Mouse (Mus musculus): Measurements from ENCODE around the gene Elmo1. TPM values are rescaled to one million over a fixed set of nuclear protein-coding genes. Genes with fewer than 3 reads are reported as not detected.
A peak's percentile ranks its signal among the peaks of the same experiment; 100 is the strongest.

Gene Elmo1
- polyA plus RNA-seq, 1 experiment from 2014 or later, result 17.8 TPM

DNA sequence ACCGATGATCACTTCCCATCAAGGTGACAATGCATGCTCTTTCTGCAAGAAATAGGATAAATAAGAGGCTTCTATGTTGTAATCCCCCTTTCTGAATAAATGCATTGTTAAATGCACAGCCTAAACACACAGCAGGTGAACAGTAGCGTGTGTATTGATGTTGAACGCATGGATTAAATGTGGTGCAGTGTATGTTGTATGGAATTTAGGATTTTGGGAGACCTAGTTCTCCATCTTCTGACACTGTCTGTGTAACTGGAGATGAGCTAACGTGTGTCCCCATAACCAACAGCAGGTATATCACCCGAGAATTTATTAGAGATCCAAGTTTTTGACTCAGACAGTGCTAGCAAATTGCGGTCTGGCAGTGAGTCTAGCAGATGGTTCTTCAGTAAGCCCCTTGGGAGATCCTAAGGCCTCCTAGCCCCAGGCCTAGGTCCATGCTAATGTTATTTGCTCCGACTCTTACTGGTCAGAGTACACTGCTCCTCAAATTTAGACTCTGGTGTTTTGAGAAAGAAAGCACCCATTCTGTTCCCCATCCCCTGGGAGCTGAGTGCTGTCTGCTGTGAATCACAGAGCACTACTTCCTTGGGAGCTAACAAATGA lies 245.6 kb downstream of the Elmo1 start:
- no peak overlapping the region for H3K4me3 ChIP-seq (replicated peaks)
- no peak overlapping the region for H3K4me2 ChIP-seq
- 80% methylated on average over 7 of the region's 7 CpGs for WGBS
- no peak overlapping the region for H3K27ac ChIP-seq
- no peak for ATAC-seq (ENCODE audit: low FRiP score)
- no peak overlapping the region for H3K9ac ChIP-seq
- H3K4me1 ChIP-seq, result peaks cover 2% of the 10 kb centered on the region; the same call in 1 of the 2 replicates
- no peaks in the 10 kb centered on the region for H3K9me3 ChIP-seq
- no peaks in the 10 kb centered on the region for H3K27me3 ChIP-seq
- H3K36me3 ChIP-seq (replicated peaks), result no peaks in the 10 kb centered on the region

GRCm38 (mm10) chr13:20342881-20343280 lies 252.5 kb downstream of the Elmo1 start:
- H3K36me3 ChIP-seq (replicated peaks), result no peaks in the 10 kb centered on the region
- no peaks in the 10 kb centered on the region for H3K27me3 ChIP-seq
- no peak overlapping the region for H3K9ac ChIP-seq
- no peak for ATAC-seq (ENCODE audit: low FRiP score)
- WGBS, result 91% methylated on average over 3 of the region's 3 CpGs
- H3K4me2 ChIP-seq, result no peak overlapping the region
- no peak overlapping the region for H3K27ac ChIP-seq
- no peaks in the 10 kb centered on the region for H3K9me3 ChIP-seq
- H3K4me1 ChIP-seq, result no peaks in the 10 kb centered on the region
- no peak overlapping the region for H3K4me3 ChIP-seq (replicated peaks)

GRCm38 (mm10) chr13:20349754-20350153 lies 259.4 kb downstream of the Elmo1 start:
- Histone ChIP-seq H3K9me3 (no peaks in the 10 kb centered on the region), H3K4me1 (peaks cover 18% of the 10 kb centered on the region), H3K4me3 (replicated peaks) (no peak overlapping the region), H3K4me2 (no peak overlapping the region), H3K9ac (no peak overlapping the region), H3K27me3 (no peaks in the 10 kb centered on the region), H3K27ac (no peak overlapping the region), H3K36me3 (replicated peaks) (no peaks in the 10 kb centered on the region)
- no peak for ATAC-seq (ENCODE audit: low FRiP score)
- WGBS, result 76% methylated on average over 1 of the region's 1 CpGs

DNA sequence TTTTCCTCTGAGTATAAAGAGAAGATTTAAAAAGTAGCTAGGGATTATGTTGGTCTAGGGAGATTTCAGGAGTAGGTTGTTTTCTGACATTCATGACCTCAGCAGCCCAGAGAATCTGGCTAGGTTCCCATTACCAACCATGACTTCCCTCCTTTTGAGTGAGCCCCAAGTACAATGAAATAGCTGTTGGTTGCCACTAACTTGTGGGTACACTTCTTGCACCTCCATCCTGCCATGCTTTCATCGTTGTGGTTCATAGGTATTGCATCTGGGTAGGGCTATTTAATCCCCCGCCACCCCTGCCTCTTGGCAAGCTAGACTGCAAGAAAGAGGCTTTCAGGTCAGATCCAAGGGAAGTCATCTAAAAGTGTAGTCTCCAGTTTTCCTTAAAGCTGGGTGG lies 262.2 kb downstream of the Elmo1 start:
- Histone ChIP-seq H3K27me3 (no peaks in the 10 kb centered on the region), H3K4me1 (peaks cover 25% of the 10 kb centered on the region), H3K4me2 (no peak overlapping the region), H3K4me3 (replicated peaks) (no peak overlapping the region), H3K36me3 (replicated peaks) (no peaks in the 10 kb centered on the region), H3K9me3 (no peaks in the 10 kb centered on the region), H3K9ac (no peak overlapping the region), H3K27ac (no peak overlapping the region)
- WGBS, result 97% methylated on average over 2 of the region's 2 CpGs
- no peak for ATAC-seq (ENCODE audit: low FRiP score)

GRCm38 (mm10) chr13:20353862-20354603 lies 263.6 kb downstream of the Elmo1 start:
- peak; percentile 72 for ATAC-seq (ENCODE audit: low FRiP score)
- 16% methylated on average over 10 of the region's 10 CpGs for WGBS
- Histone ChIP-seq H3K4me1 (peaks cover 25% of the 10 kb centered on the region), H3K9me3 (no peaks in the 10 kb centered on the region), H3K4me3 (replicated peaks) (no peak overlapping the region), H3K4me2 (peak overlapping the region; percentile 34), H3K27ac (peak overlapping the region; percentile 82), H3K36me3 (replicated peaks) (no peaks in the 10 kb centered on the region), H3K9ac (no peak overlapping the region), H3K27me3 (no peaks in the 10 kb centered on the region)

- H3K27me3 ChIP-seq, result no peaks in the 10 kb centered on the region
- peak overlapping the region; percentile 34 for H3K4me2 ChIP-seq
- H3K9ac ChIP-seq, result no peak overlapping the region
- 20% methylated on average over 5 of the region's 5 CpGs for WGBS
- peak overlapping the region; percentile 82 for H3K27ac ChIP-seq
- H3K4me3 ChIP-seq (replicated peaks), result no peak overlapping the region
- H3K36me3 ChIP-seq (replicated peaks), result no peaks in the 10 kb centered on the region
- H3K4me1 ChIP-seq, result peaks cover 25% of the 10 kb centered on the region
- H3K9me3 ChIP-seq, result no peaks in the 10 kb centered on the region
- peak; percentile 93 for ATAC-seq (ENCODE audit: low FRiP score)
Observed at GRCm38 (mm10) chr13:20354604-20354999, 264.2 kb downstream of the Elmo1 start.

- H3K27ac ChIP-seq, result no peak overlapping the region
- H3K9me3 ChIP-seq, result peaks cover 6% of the 10 kb centered on the region
- H3K9ac ChIP-seq, result no peak overlapping the region
- no peaks in the 10 kb centered on the region for H3K4me1 ChIP-seq
- H3K4me2 ChIP-seq, result no peak overlapping the region
- no peaks in the 10 kb centered on the region for H3K27me3 ChIP-seq
- no peak for ATAC-seq (ENCODE audit: low FRiP score)
- no peaks in the 10 kb centered on the region for H3K36me3 ChIP-seq (replicated peaks)
- H3K4me3 ChIP-seq (replicated peaks), result no peak overlapping the region
- 86% methylated on average over 2 of the region's 2 CpGs for WGBS
Observed at GRCm38 (mm10) chr13:20362541-20362940, 272.1 kb downstream of the Elmo1 start.

DNA sequence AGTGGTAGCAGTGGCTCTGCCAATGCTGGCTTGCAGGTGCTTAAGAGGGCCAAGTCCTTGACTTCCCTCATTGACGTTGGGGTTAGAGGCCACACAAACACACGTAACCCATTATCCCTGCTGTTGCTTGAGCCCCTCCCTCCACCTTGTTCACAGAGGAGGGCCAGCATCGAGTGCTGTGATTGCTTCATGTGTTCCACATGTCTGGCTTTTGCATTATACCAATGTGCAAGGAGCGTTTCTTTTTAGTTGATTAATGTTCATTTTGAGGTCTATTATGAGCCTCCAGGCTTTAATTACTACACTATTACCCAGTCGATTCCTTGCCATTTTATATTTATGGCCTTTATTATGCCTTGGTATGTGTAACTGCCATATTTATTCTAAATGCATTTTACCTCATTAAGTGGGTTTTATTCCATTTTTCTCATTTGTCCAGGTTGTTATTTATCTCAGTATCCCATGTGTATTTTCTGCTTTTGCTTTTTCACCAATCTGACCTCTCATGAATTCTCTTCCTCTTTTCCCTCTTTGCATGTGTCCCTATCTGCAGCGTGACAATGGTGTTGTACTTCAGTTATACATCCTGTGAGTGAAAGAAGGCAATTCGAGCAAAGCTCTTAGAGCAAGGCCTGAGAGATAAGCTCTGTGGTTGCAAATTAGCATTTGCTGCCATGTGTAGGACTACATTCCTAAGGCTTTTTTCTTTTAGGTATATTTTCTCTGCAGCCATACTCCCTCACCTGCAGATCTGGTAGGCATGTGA lies 275.6 kb downstream of the Elmo1 start:
- Histone ChIP-seq H3K4me1 (0 out of 2 replicates have a peak, but pooled peaks cover 6% of the 10 kb centered on the region), H3K4me3 (replicated peaks) (no peak overlapping the region), H3K36me3 (replicated peaks) (no peaks in the 10 kb centered on the region), H3K27me3 (no peaks in the 10 kb centered on the region), H3K9me3 (no peaks in the 10 kb centered on the region), H3K27ac (no peak overlapping the region), H3K9ac (no peak overlapping the region), H3K4me2 (no peak overlapping the region)
- 68% methylated on average over 7 of the region's 7 CpGs for WGBS
- ATAC-seq (ENCODE audit: low FRiP score), result no peak

DNA sequence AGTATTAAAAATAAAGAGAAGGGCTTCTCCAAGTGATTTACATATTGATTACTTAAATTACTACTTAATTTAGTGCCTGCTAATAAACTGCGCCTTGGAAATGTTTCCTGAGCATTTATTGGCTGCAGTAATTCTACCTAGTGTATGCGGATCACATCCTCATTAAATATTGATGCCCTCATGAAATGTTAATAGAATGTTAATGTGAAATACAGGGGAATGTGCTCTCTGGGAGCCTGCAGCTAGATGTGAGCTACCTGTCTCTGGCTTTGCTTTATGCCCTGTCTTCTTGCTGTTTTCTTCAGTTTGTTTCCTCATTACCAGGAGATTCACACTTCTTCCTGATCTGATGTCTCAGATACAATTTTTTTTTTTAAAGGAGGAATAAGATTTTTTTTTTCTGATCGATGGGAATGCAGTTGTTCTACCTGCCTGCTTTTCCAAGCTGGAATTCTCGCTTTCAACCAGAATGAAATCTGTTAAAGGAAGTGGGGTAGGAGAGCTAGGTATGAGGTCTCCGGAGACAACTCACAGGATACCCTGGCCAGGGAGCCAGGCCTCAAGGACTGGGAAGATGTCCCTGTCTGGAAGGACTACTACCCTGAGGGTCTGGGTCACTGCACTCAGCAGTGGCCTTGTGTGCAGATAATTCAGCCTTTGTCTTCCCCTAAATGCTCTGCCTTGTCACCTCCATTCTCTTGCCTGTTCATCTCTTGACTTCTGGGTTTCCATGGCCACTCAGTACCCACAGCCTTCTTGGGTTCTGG lies 279.8 kb downstream of the Elmo1 start:
- peak; percentile 64; the same call in 1 of the 2 replicates for ATAC-seq (ENCODE audit: low FRiP score)

DNA sequence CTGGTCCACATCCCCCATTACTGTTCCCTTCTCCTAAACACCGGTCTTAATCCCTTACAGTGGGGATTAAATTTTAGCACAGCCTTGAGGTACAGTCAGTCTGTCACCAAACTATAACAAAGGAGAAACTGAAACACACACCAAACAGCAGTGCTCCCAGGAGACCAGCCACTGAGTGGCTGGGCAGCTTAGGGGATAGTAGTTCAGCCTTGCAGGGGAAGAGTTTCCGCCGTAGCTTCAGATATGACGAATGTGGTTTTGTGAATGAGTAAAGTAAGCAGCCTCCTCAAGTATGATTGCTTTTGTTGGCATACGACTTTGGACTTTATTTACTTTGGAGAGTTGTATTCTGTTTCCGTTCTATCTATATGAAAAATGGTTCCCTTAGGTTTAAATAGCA lies 281.1 kb downstream of the Elmo1 start:
- H3K4me3 ChIP-seq (replicated peaks), result no peak overlapping the region
- 92% methylated on average over 6 of the region's 6 CpGs for WGBS
- ATAC-seq (ENCODE audit: low FRiP score), result no peak
- no peak overlapping the region for H3K27ac ChIP-seq
- no peaks in the 10 kb centered on the region for H3K36me3 ChIP-seq (replicated peaks)
- 0 out of 2 replicates have a peak, but pooled peaks cover 6% of the 10 kb centered on the region for H3K4me1 ChIP-seq
- H3K27me3 ChIP-seq, result no peaks in the 10 kb centered on the region
- H3K4me2 ChIP-seq, result no peak overlapping the region
- no peak overlapping the region for H3K9ac ChIP-seq
- no peaks in the 10 kb centered on the region for H3K9me3 ChIP-seq

More for the DNA sequence above, 279.8 kb downstream of the Elmo1 start:
- Histone ChIP-seq H3K4me3 (replicated peaks) (no peak overlapping the region), H3K9ac (no peak overlapping the region), H3K36me3 (replicated peaks) (no peaks in the 10 kb centered on the region), H3K27me3 (no peaks in the 10 kb centered on the region), H3K27ac (peak overlapping the region; percentile 9), H3K4me2 (no peak overlapping the region), H3K4me1 (0 out of 2 replicates have a peak, but pooled peaks cover 6% of the 10 kb centered on the region), H3K9me3 (no peaks in the 10 kb centered on the region)
- WGBS, result 85% methylated on average over 5 of the region's 5 CpGs

DNA sequence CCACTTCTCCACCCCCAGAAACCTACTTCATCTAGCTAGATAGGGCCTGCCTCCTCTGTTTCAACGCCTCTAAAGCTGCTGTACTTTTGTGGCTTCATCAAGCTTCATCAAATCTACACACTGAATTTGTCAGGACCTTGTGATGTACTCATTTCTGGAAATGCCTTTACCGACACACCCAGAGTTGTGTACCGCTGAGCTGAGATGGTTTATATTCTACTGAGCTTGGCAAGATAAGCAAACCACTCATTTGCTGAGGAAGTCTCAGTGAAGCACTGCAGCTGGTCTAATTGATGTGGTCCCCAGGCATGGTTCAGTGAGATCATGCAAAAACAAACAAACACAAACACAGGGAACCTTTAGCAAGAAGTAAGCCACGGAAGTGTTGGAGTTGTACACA lies 281.9 kb downstream of the Elmo1 start:
- no peak for ATAC-seq (ENCODE audit: low FRiP score)
- no peak overlapping the region for H3K4me2 ChIP-seq
- 87% methylated on average over 4 of the region's 4 CpGs for WGBS
- no peak overlapping the region for H3K9ac ChIP-seq
- no peak overlapping the region for H3K27ac ChIP-seq
- no peaks in the 10 kb centered on the region for H3K36me3 ChIP-seq (replicated peaks)
- H3K4me1 ChIP-seq, result 0 out of 2 replicates have a peak, but pooled peaks cover 6% of the 10 kb centered on the region
- H3K27me3 ChIP-seq, result no peaks in the 10 kb centered on the region
- H3K4me3 ChIP-seq (replicated peaks), result no peak overlapping the region
- H3K9me3 ChIP-seq, result no peaks in the 10 kb centered on the region

DNA sequence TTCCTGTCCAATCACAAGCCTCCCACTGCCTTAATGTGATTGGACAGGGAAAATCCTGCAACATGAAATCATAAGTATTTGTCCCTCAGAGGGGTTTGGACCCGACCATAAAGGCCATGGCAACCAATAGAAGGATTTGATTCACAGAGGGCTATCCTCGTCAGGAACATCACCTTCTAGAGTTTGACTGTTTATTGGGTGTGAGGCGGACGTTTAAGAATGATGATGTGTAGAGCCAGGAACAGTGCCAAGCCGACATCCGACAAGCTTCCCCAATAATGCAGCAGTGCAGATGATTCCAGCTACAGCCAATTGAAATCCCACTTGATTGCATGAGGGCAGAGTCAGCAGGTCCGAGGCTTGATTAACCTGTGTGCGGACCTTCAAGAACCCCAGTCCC lies 288.5 kb downstream of the Elmo1 start:
- no peaks in the 10 kb centered on the region for H3K27me3 ChIP-seq
- no peaks in the 10 kb centered on the region for H3K9me3 ChIP-seq
- H3K9ac ChIP-seq, result no peak overlapping the region
- WGBS, result 90% methylated on average over 8 of the region's 8 CpGs
- no peak for ATAC-seq (ENCODE audit: low FRiP score)
- no peaks in the 10 kb centered on the region for H3K36me3 ChIP-seq (replicated peaks)
- no peak overlapping the region for H3K4me3 ChIP-seq (replicated peaks)
- H3K27ac ChIP-seq, result no peak overlapping the region
- H3K4me2 ChIP-seq, result no peak overlapping the region
- H3K4me1 ChIP-seq, result no peaks in the 10 kb centered on the region

Measured in forebrain, embryonic 12.5 days (tissue).